Mouse (Mus musculus): ENCODE data around the gene Sez6l.

GRCm38 (mm10) chr5:112470144-112470543 lies 106.8 kb downstream of the Sez6l start:
- TF ChIP-seq TAL1 (IDR thresholded peaks at IDR 0.05; ENCODE audit: low read length) (no peak), GATA1 (IDR thresholded peaks at IDR 0.05; ENCODE audit: low read length) (no peak)
